Mouse (Mus musculus) cerebellum, adult 2 months (tissue): ENCODE measurements around the gene Itpa.

Experiments
- CTCF ChIP-seq: fragments of 200-500 bp; IDR thresholded peaks from 2 replicates; pipeline ENCODE4 v1.5.1; 2011; ENCODE audit warnings: low read depth, mild to moderate bottlenecking, control low read depth, low read length, moderate library complexity, borderline replicate concordance; ENCODE audit not compliant: insufficient read depth
- POLR2A ChIP-seq: fragments of 200-500 bp; IDR thresholded peaks from 2 replicates; pipeline ENCODE4 v1.6.1; 2011; ENCODE audit warnings: low read length, control low read depth, borderline replicate concordance; ENCODE audit not compliant: insufficient read depth

DNA sequence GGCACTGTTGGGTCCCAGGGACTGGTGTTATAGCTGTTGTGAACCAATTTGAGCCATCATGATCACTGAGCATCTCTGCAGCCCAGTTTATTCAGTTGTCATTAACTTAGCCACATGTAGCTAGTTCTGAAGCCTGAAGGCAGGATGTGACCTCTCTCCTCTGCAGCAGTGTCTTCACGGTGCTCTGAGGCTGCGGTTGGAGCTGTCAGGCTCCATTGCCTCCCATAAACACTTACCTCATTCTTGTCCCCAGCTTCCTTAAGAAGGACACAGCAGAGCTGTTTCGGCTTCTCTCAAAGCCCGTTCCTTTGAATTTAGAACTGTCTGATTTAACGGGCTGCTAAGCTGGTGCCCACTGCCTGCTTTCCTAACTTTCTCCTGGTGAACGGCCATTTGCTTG is 12.5 kb downstream of the Itpa start:
- TF ChIP-seq POLR2A: no peak
- TF ChIP-seq CTCF: no peak
